Mouse (Mus musculus): ENCODE data around the gene Manbal.

GRCm38 (mm10) chr2:157338663-157339062 is 28.7 kb upstream of the Manbal start:
- peak; percentile 67 for TF ChIP-seq CTCF (IDR thresholded peaks at IDR 0.05; ENCODE audit: low read depth, low read length)
- TF ChIP-seq GATA2 (IDR thresholded peaks at IDR 0.05; ENCODE audit: borderline replicate concordance, low read depth, low read length), result no peak
- no peak for TF ChIP-seq TAL1 (conservative IDR thresholded peaks at IDR 0.05; ENCODE audit: low read depth, low read length)

Measured in G1E (cell line).